Mouse (Mus musculus) stomach, postnatal 0 days (tissue): ENCODE measurements around the gene Rundc3a. TPM values are rescaled to one million over a fixed set of nuclear protein-coding genes. Genes with fewer than 3 reads are reported as not detected.

Source experiments
- ATAC-seq: fragments of 200-750 bp; cut with Nextera tagmentation; 2 replicates; pipeline ENCODE4 v1.8.0; 2017; ENCODE audit not compliant: low FRiP score, low TSS enrichment
- DNase-seq: peaks from one replicate; pipeline ENCODE4 v3.0.0-alpha.2; 2016; ENCODE audit warnings: low spot score
- H3K27ac ChIP-seq: fragments of 300-500 bp; sonication (generic); replicated peaks from 2 replicates; pipeline ENCODE4 v1.5.1; 2014; ENCODE audit warnings: mild to moderate bottlenecking, control low read depth
- H3K27me3 ChIP-seq: fragments of 300-500 bp; sonication (generic); 2 replicates; pipeline ENCODE4 v1.6.1; 2014; ENCODE audit warnings: low read length; ENCODE audit not compliant: control insufficient read depth, insufficient read depth
- H3K36me3 ChIP-seq: fragments of 300-500 bp; sonication (generic); 2 replicates; pipeline ENCODE4 v1.6.1; 2014; ENCODE audit warnings: low read length, mixed read lengths; ENCODE audit not compliant: control insufficient read depth, insufficient read depth
- H3K4me1 ChIP-seq: fragments of 300-500 bp; sonication (generic); replicated peaks from 2 replicates; pipeline ENCODE4 v1.6.1; 2014; ENCODE audit warnings: antibody characterized with exemption; ENCODE audit not compliant: control insufficient read depth, insufficient read depth
- H3K4me2 ChIP-seq: fragments of 300-500 bp; sonication (generic); replicated peaks from 2 replicates; pipeline ENCODE4 v1.6.1; 2014; ENCODE audit warnings: low read depth, mild to moderate bottlenecking, control low read depth, moderate library complexity
- H3K4me3 ChIP-seq: fragments of 300-500 bp; sonication (generic); 2 replicates; pipeline ENCODE4 v1.5.1; 2014; ENCODE audit warnings: low read depth, low read length, control low read depth
- H3K9ac ChIP-seq: fragments of 300-500 bp; sonication (generic); 2 replicates; pipeline ENCODE4 v1.6.1; 2014; ENCODE audit warnings: mild to moderate bottlenecking, low read length, control low read depth, mixed read lengths
- H3K9me3 ChIP-seq: fragments of 300-500 bp; sonication (generic); 2 replicates; pipeline ENCODE4 v1.6.1; 2016; ENCODE audit warnings: low read length; ENCODE audit not compliant: control insufficient read depth
- CTCF ChIP-seq: IDR thresholded peaks from 2 replicates; pipeline ENCODE4 v1.5.1; 2016; ENCODE audit warnings: antibody characterized with exemption, low read depth, mild to moderate bottlenecking, moderate library complexity
- EP300 ChIP-seq: optimal IDR thresholded peaks from 2 replicates; pipeline ENCODE3; 2016; ENCODE audit warnings: antibody characterized with exemption
- WGBS: fragments of 180-500 bp; shearing (Covaris S2); extraction: QIAGEN DNeasy Blood & Tissue Kit; methylation state at CpG from one replicate; pipeline ENCODE4 v1.1.7; 2014; 5-methylcytosine and 5-hydroxymethylcytosine counted together
- polyA plus RNA-seq: library from polyadenylated mRNA; unstranded; fragments of >200 nt; fragmentation: Nextera tagmentation; extraction: Ambion mirVana; gene quantifications from 2 replicates; pipeline ENCODE4 v1.2.1, GENCODE M21; 2015

Gene Rundc3a
- polyA plus RNA-seq, 1 experiment from 2014 or later = 5.1 TPM

DNA sequence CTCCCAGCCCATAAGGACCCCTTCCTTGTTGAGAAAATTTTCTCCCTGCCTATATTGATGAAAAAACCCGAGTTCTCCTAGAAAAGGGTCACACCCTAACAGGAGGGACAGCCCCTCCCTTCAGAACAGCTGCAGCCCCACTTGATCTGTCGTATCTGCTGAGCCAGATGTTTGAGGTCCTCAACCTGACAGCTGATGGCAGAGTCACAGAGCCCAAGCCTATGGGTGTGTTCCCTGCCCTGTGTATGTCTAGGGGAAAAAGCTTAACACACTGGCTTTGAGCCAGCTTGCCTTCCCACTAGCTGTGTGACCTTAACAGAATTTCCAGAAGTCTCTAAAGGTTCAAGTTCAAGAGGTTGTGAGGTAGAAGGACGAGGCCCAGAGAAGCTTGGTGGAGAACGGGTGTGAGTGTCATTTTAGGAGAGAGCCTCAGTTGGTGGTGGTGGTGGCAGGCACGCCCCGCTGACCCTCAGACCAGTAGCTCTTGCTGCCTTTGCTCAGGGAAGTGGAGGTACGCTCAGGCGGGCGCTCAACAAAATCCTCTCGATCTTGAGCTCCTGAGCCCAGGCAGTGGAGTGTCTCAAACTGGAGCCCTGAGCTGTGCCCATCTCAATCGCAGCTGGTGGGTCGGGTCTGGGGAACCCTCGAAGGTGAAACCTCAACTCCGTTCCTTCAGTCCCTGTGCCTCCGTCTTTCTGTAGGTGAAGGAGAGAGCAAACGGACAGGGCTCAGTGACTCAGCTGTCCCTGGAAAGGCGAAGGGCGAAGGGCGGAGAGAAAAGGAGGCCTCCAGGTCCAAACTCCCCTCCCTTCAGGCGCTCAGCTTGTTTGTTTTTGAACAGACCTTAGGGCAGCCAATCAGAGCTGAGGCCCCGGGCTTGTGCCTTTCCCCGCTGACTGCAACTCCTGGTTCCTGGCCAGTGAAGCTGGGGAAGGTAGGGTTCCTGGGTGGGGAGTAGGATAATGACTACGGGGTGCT lies 17.7 kb upstream of the Rundc3a start:
- H3K4me3 ChIP-seq = peak overlapping the region; percentile 15; the same call in 1 of the 2 replicates
- peak overlapping the region; percentile 51 for H3K9ac ChIP-seq
- 7% methylated on average over 23 of the region's 23 CpGs for WGBS
- no peaks in the 10 kb centered on the region for H3K27me3 ChIP-seq
- ATAC-seq = peak; percentile 89
- no peak for TF ChIP-seq CTCF
- no peak for TF ChIP-seq EP300
- peak overlapping the region; percentile 75 for H3K27ac ChIP-seq
- peak; percentile 86 for DNase-seq
- peaks cover 8% of the 10 kb centered on the region for H3K4me1 ChIP-seq
- H3K4me2 ChIP-seq = peak overlapping the region; percentile 48
- H3K36me3 ChIP-seq = no peaks in the 10 kb centered on the region
- H3K9me3 ChIP-seq = no peaks in the 10 kb centered on the region

DNA sequence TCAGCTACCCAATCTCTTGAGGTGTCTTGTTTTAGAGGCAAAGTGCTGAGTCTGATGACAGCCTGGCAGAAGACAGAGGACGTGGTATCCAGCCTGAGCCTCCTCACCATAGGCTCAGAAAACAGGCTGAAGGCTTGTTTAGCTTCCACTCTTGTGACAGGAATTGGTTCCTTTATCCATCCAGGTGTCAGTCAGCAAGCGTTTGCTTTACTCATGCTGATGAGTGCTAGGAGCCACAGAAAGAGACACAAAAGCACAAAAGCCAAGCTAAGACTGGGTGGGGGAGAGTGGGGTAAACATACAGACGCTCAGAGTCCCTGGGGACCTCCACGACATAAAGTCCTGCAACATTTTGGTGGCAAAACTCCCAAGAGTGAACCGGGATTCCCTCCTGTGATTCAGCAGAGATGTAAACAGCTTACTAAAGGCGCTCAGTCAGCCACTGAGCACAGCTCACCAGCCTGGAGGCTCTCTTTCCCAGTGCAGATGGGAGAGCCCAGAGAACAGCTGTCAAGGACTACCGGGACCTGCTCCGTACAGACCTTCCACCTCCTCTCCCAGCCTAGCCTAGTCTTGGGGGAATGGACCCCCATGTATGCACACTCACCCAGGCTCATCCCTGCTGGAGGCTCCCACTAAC lies 16.9 kb upstream of the Rundc3a start:
- Histone ChIP-seq H3K4me1 (peaks cover 8% of the 10 kb centered on the region), H3K27me3 (no peaks in the 10 kb centered on the region), H3K9ac (peak overlapping the region; percentile 51; the same call in 1 of the 2 replicates), H3K4me2 (peak overlapping the region; percentile 48), H3K36me3 (no peaks in the 10 kb centered on the region), H3K9me3 (no peaks in the 10 kb centered on the region), H3K4me3 (no peak overlapping the region), H3K27ac (peak overlapping the region; percentile 69)
- WGBS = 12% methylated on average over 8 of the region's 8 CpGs
- TF ChIP-seq CTCF (no peak), EP300 (no peak)
- 0 out of 2 replicates have a peak, but pooled peaks have one; percentile 1 for ATAC-seq
- DNase-seq = no peak

DNA sequence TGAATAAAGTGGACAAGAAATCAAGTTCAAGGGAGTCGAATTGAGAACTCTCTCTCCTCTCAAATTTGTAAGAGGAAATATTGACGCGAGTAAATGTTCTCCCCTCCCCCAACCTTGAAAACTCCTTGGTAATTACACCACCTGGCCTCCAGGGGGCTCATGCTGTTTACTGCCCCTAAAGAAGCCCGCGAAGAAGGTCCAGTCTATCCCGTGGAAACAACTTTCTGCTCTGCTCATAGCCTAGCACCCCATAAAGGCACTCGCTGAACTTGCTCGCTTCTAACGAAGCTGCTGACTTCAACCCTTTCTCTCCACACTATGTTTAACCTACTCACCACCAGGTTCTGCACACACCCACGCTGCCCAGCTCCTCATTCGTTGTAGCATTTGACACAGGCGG lies 16.0 kb upstream of the Rundc3a start:
- DNase-seq = peak; percentile 49
- H3K27me3 ChIP-seq = no peaks in the 10 kb centered on the region
- no peak overlapping the region for H3K4me2 ChIP-seq
- H3K9me3 ChIP-seq = no peaks in the 10 kb centered on the region
- 62% methylated on average over 12 of the region's 12 CpGs for WGBS
- TF ChIP-seq EP300 = no peak
- TF ChIP-seq CTCF = peak; percentile 58
- H3K4me3 ChIP-seq = no peak overlapping the region
- H3K4me1 ChIP-seq = peaks cover 8% of the 10 kb centered on the region
- no peak for ATAC-seq
- no peak overlapping the region for H3K27ac ChIP-seq
- no peak overlapping the region for H3K9ac ChIP-seq
- H3K36me3 ChIP-seq = no peaks in the 10 kb centered on the region

- 65% methylated on average over 5 of the region's 5 CpGs for WGBS
- no peaks in the 10 kb centered on the region for H3K9me3 ChIP-seq
Measured at GRCm38 (mm10) chr11:102380091-102380490, 13.1 kb upstream of the Rundc3a start.

DNA sequence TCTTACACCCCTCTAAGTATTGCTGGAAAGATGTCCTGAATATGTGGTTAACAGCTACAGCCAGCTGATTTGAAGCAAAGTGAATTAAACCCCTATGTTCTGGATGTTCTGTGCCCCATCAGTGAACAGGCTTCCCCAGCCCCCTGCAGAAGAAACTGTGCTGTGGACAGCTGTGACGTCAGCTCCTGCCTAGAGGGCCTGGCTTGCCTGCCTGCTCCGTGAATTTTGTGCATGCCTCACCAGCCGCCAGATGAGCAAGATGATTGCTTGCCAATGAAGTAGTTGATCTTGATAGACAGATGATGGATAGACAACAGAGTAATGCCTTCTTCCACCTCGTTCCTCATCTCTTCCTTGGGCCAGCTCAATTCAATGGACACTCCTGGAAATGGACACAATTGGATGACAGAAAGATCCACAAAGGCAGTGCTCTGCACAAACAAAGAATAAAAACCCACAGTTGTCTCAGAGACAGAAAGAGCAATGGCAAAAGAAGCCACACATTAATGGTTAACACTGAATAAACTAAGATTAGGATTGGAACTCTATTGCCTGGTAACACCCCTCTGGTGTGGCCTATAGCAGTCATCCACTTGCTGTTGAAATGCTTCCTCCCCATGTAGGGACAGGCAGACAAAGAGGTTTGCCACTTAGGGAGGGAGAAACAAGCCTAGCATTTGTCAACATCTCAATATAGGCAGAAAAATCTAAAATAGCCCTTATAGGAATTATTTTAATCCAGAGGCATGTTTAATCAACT lies 11.7 kb upstream of the Rundc3a start:
- Histone ChIP-seq H3K4me3 (no peak overlapping the region), H3K9ac (no peak overlapping the region), H3K27ac (no peak overlapping the region), H3K9me3 (no peaks in the 10 kb centered on the region), H3K4me1 (no peaks in the 10 kb centered on the region; the same call in 1 of the 2 replicates), H3K4me2 (no peak overlapping the region), H3K36me3 (no peaks in the 10 kb centered on the region), H3K27me3 (no peaks in the 10 kb centered on the region)
- 27% methylated on average over 4 of the region's 4 CpGs for WGBS
- TF ChIP-seq CTCF (no peak), EP300 (no peak)
- ATAC-seq (no peak), DNase-seq (no peak)

More at GRCm38 (mm10) chr11:102380091-102380490, 13.1 kb upstream of the Rundc3a start:
- H3K36me3 ChIP-seq = no peaks in the 10 kb centered on the region
- H3K27me3 ChIP-seq = no peaks in the 10 kb centered on the region
- ATAC-seq (no peak), DNase-seq (no peak)
- no peak overlapping the region for H3K9ac ChIP-seq
- no peak overlapping the region for H3K4me3 ChIP-seq
- no peak overlapping the region for H3K4me2 ChIP-seq
- H3K27ac ChIP-seq = no peak overlapping the region
- TF ChIP-seq EP300 (no peak), CTCF (no peak)
- peaks cover 8% of the 10 kb centered on the region for H3K4me1 ChIP-seq
